Mouse (Mus musculus) heart, postnatal 0 days (tissue): Measurements from ENCODE around the gene Themis3. TPM values are rescaled to one million over a fixed set of nuclear protein-coding genes. Genes with fewer than 3 reads are reported as not detected.
A peak's percentile ranks its signal among the peaks of the same experiment; 100 is the strongest.

ENCODE experiments used
- ATAC-seq: fragments of 200-750 bp; cut with Nextera tagmentation; 2 replicates; pipeline ENCODE4 v1.8.0; 2017; ENCODE audit warnings: low read depth, moderate number of reproducible peaks, moderate library complexity; ENCODE audit not compliant: insufficient read depth
- DNase-seq: peaks from one replicate; pipeline ENCODE4 v3.0.0-alpha.2; 2016; ENCODE audit warnings: low spot score
- H3K27ac ChIP-seq: fragments of 300-500 bp; sonication (generic); 2 replicates; pipeline ENCODE4 v1.5.1; 2014; ENCODE audit warnings: low read depth, mild to moderate bottlenecking
- H3K27me3 ChIP-seq: fragments of 300-500 bp; sonication (generic); 2 replicates; pipeline ENCODE4 v1.6.1; 2014; ENCODE audit warnings: low read length, mixed read lengths; ENCODE audit not compliant: control insufficient read depth, insufficient read depth
- H3K36me3 ChIP-seq: fragments of 300-500 bp; sonication (generic); replicated peaks from 2 replicates; pipeline ENCODE4 v1.6.1; 2014; ENCODE audit warnings: low read length, mixed read lengths; ENCODE audit not compliant: control insufficient read depth, insufficient read depth
- H3K4me1 ChIP-seq: fragments of 300-500 bp; sonication (generic); 2 replicates; pipeline ENCODE4 v1.6.1; 2014; ENCODE audit warnings: antibody characterized with exemption; ENCODE audit not compliant: control insufficient read depth, insufficient read depth
- H3K4me2 ChIP-seq: fragments of 300-500 bp; sonication (generic); 2 replicates; pipeline ENCODE4 v1.6.1; 2014; ENCODE audit warnings: low read depth, mild to moderate bottlenecking, low read length, moderate library complexity
- H3K4me3 ChIP-seq: fragments of 300-500 bp; sonication (generic); 2 replicates; pipeline ENCODE4 v1.5.1; 2014; ENCODE audit warnings: low read depth, low read length
- H3K9ac ChIP-seq: fragments of 300-500 bp; sonication (generic); replicated peaks from 2 replicates; pipeline ENCODE4 v1.6.1; 2014; ENCODE audit warnings: low read depth, low read length, mixed read lengths
- H3K9me3 ChIP-seq: fragments of 300-500 bp; sonication (generic); replicated peaks from 2 replicates; pipeline ENCODE4 v1.6.1; 2016; ENCODE audit warnings: low read length; ENCODE audit not compliant: control insufficient read depth
- CTCF ChIP-seq: IDR thresholded peaks from 2 replicates; pipeline ENCODE4 v1.5.1; 2016; ENCODE audit warnings: antibody characterized with exemption, control low read depth, low read depth
- EP300 ChIP-seq: IDR thresholded peaks from 2 replicates; pipeline ENCODE4 v1.6.1; 2016; ENCODE audit warnings: antibody characterized with exemption, low read depth
- WGBS: fragments of 180-500 bp; shearing (Covaris S2); extraction: QIAGEN DNeasy Blood & Tissue Kit; methylation state at CpG from one replicate; pipeline ENCODE4 v1.1.7; 2014; 5-methylcytosine and 5-hydroxymethylcytosine counted together
- polyA plus RNA-seq: library from polyadenylated mRNA; unstranded; fragments of >200 nt; fragmentation: Nextera tagmentation; extraction: Ambion mirVana; gene quantifications from 2 replicates; pipeline ENCODE4 v1.2.1, GENCODE M21; 2015
- total RNA-seq: library from RNA; depleted of rRNA; stranded (reverse); fragments of >200 nt; gene quantifications from 2 replicates; pipeline ENCODE4 v1.2.3, GENCODE M21; 2014; ENCODE audit warnings: low replicate concordance

Gene Themis3
- total and polyA plus RNA-seq, 2 experiments from 2014 or later: not detected

- ATAC-seq (no peak), DNase-seq (no peak)
- TF ChIP-seq EP300: no peak
- no peak for TF ChIP-seq CTCF
- no peaks in the 10 kb centered on the region for H3K4me1 ChIP-seq
- no peak overlapping the region for H3K4me3 ChIP-seq
- H3K27ac ChIP-seq: no peak overlapping the region
- no peaks in the 10 kb centered on the region for H3K27me3 ChIP-seq
- H3K4me2 ChIP-seq: no peak overlapping the region
- H3K9me3 ChIP-seq: no peaks in the 10 kb centered on the region
- H3K9ac ChIP-seq: no peak overlapping the region
- no peaks in the 10 kb centered on the region for H3K36me3 ChIP-seq
- 64% methylated on average over 5 of the region's 5 CpGs for WGBS
Measured at GRCm38 (mm10) chr17:66604931-66605330, 10.5 kb upstream of the Themis3 start.

GRCm38 (mm10) chr17:66601171-66601570 is 6.8 kb upstream of the Themis3 start:
- WGBS: 85% methylated on average over 2 of the region's 2 CpGs

GRCm38 (mm10) chr17:66595867-66596266 is 1.4 kb upstream of the Themis3 start:
- TF ChIP-seq CTCF: no peak
- TF ChIP-seq EP300: no peak
- Histone ChIP-seq H3K4me3 (no peak overlapping the region), H3K4me1 (no peaks in the 10 kb centered on the region), H3K9me3 (no peaks in the 10 kb centered on the region), H3K27ac (no peak overlapping the region), H3K4me2 (no peak overlapping the region), H3K9ac (no peak overlapping the region), H3K36me3 (no peaks in the 10 kb centered on the region), H3K27me3 (no peaks in the 10 kb centered on the region)
- ATAC-seq (no peak), DNase-seq (no peak)
- 82% methylated on average over 3 of the region's 3 CpGs for WGBS

More at GRCm38 (mm10) chr17:66601171-66601570, 6.8 kb upstream of the Themis3 start:
- ATAC-seq (no peak), DNase-seq (no peak)
- Histone ChIP-seq H3K27me3 (no peaks in the 10 kb centered on the region), H3K27ac (no peak overlapping the region), H3K9me3 (no peaks in the 10 kb centered on the region), H3K4me3 (no peak overlapping the region), H3K9ac (no peak overlapping the region), H3K36me3 (no peaks in the 10 kb centered on the region), H3K4me2 (no peak overlapping the region), H3K4me1 (no peaks in the 10 kb centered on the region)
- TF ChIP-seq EP300: no peak
- no peak for TF ChIP-seq CTCF

GRCm38 (mm10) chr17:66595256-66595655 is 835 bp upstream of the Themis3 start:
- H3K36me3 ChIP-seq: no peaks in the 10 kb centered on the region
- no peak overlapping the region for H3K4me3 ChIP-seq
- H3K27ac ChIP-seq: no peak overlapping the region
- TF ChIP-seq EP300 (no peak), CTCF (no peak)
- no peaks in the 10 kb centered on the region for H3K27me3 ChIP-seq
- ATAC-seq: no peak
- no peak overlapping the region for H3K9ac ChIP-seq
- H3K4me2 ChIP-seq: no peak overlapping the region
- no peak for DNase-seq
- no peaks in the 10 kb centered on the region for H3K9me3 ChIP-seq
- H3K4me1 ChIP-seq: no peaks in the 10 kb centered on the region

- ATAC-seq (peak; percentile 36; the same call in 1 of the 2 replicates), DNase-seq (no peak)
- Histone ChIP-seq H3K27me3 (no peaks in the 10 kb centered on the region), H3K4me3 (no peak overlapping the region), H3K36me3 (no peaks in the 10 kb centered on the region), H3K4me2 (no peak overlapping the region), H3K9me3 (no peaks in the 10 kb centered on the region), H3K9ac (no peak overlapping the region), H3K27ac (no peak overlapping the region), H3K4me1 (no peaks in the 10 kb centered on the region)
- TF ChIP-seq EP300: no peak
- TF ChIP-seq CTCF: no peak
- 53% methylated on average over 9 of the region's 9 CpGs for WGBS
Measured at GRCm38 (mm10) chr17:66590353-66591075, 3.9 kb downstream of the Themis3 start.

GRCm38 (mm10) chr17:66589864-66590263 is 4.6 kb downstream of the Themis3 start:
- WGBS: 67% methylated on average over 8 of the region's 8 CpGs
- no peak for TF ChIP-seq CTCF
- TF ChIP-seq EP300: no peak
- Histone ChIP-seq H3K27me3 (no peaks in the 10 kb centered on the region), H3K9ac (no peak overlapping the region), H3K4me3 (no peak overlapping the region), H3K4me1 (no peaks in the 10 kb centered on the region), H3K4me2 (no peak overlapping the region), H3K36me3 (no peaks in the 10 kb centered on the region), H3K27ac (no peak overlapping the region), H3K9me3 (no peaks in the 10 kb centered on the region)
- DNase-seq (no peak), ATAC-seq (no peak)
